Mouse (Mus musculus) gastrocnemius, postnatal 25 days (tissue): ENCODE measurements at regions not wholly inside any gene's neighbourhood (a gene's known extent, or its start where the extent isn't known, plus 50 kb on each side); places are given as distances from the start of the nearest gene placed in this dataset.

ENCODE experiments used
- DNase-seq: peaks from one replicate; pipeline ENCODE4 v3.0.0; 2022

GRCm38 (mm10) chr1:163650577-163651180 lies 74.4 kb downstream of the Mettl11b start:
- no peak for DNase-seq

DNA sequence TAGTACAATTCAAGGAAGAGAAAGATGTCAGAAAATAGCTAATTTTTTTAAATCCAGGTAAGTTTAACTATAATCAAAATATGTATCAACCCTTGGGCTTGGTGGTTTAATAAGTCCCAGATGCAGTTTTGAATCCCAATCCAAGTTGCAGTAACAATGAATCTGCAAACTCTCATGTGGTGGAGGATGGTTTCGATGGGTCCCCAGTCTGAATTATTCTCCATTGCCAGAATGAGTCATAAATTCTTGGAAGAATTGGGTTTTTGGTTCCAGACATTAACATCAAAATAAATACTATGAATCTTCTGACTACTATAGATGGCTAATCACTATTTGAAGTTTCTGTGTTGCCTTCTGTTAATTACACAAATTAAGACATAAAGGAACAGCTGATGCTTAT lies 82.9 kb downstream of the Mettl11b start:
- no peak for DNase-seq

DNA sequence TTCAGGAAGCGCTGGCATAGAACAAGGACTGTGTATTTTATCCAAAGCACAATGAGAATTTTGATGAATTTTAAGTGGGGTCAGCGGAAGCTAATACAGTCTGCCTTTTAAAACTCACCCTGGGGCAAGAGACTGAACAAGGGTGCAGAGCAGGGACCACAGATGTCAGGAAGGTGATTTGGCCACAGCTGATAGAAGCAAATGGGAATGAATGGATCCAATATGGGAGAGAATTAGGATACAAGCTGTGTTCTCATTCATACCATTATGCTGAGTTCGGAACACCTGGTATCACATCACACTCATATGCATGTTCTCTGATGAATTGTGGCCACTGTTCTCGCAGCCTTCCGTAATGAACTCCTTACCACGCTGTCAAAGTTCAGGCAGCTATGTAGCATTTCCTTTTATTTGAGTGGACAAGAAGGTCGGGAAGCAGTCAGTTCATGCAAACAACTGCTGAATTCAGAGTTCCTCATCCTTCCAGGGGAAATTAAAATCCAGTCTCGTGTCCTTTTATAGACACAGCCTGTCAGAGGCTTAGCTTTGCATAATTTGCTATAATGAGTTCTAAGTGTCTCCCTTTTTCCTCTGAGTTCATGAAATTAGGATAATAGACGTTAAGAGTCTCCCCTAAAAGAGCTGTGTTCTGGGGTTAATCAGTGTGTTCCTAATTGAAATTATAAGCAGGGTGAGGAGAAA lies 84.4 kb downstream of the Mettl11b start:
- DNase-seq: no peak

- DNase-seq: no peak
These were observed 94.7 kb downstream of the Mettl11b start for GRCm38 (mm10) chr1:163630291-163630812.

GRCm38 (mm10) chr1:163624887-163625286 lies 100.1 kb downstream of the Mettl11b start:
- DNase-seq: no peak

- no peak for DNase-seq
These were observed 103.7 kb downstream of the Mettl11b start for GRCm38 (mm10) chr1:163621293-163621692.

GRCm38 (mm10) chr1:163619831-163620230 lies 105.2 kb downstream of the Mettl11b start:
- no peak for DNase-seq

DNA sequence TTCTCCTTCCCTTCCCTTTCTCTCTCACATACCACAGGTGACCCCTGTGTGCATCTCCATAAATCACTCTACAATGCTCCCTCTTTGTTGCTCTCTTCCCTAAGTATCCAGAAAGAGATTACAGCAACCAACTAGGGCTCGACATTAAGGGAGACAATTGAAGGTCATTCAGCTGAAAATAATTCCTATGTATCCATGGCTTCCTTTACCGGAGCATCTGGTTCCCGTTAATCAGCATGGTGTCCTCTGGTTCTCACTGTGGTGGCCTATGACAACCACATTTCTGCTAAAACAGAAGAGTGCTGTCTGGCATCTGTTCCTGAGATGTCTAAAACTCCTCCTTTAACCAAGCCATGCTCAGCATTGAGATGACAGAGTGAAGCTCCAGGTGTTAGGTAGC lies 106.9 kb downstream of the Mettl11b start:
- DNase-seq: no peak

- DNase-seq: no peak
These were observed 108.4 kb downstream of the Mettl11b start for GRCm38 (mm10) chr1:163616596-163616995.

GRCm38 (mm10) chr1:163608429-163608828 lies 116.6 kb downstream of the Mettl11b start:
- no peak for DNase-seq

DNA sequence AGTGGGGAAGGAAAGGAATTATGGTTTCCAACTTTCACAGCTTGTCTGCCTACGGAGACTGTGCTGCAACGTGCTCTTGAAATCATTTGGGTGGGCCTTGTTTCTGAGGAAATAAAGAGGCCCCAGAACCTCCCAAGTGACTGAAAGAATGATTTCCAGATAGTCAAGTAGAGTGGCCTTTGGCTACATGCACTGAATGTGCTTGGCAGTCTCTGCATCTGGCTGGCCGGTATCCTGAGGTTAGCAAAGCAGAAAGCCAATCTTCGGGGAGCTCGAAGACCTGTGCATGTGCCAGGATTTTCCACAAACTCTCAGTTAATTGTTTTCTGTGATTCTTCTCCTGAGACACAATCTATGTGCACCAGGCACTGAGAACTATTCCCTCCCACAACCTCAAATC lies 117.3 kb downstream of the Mettl11b start:
- peak; percentile 80 for DNase-seq

DNA sequence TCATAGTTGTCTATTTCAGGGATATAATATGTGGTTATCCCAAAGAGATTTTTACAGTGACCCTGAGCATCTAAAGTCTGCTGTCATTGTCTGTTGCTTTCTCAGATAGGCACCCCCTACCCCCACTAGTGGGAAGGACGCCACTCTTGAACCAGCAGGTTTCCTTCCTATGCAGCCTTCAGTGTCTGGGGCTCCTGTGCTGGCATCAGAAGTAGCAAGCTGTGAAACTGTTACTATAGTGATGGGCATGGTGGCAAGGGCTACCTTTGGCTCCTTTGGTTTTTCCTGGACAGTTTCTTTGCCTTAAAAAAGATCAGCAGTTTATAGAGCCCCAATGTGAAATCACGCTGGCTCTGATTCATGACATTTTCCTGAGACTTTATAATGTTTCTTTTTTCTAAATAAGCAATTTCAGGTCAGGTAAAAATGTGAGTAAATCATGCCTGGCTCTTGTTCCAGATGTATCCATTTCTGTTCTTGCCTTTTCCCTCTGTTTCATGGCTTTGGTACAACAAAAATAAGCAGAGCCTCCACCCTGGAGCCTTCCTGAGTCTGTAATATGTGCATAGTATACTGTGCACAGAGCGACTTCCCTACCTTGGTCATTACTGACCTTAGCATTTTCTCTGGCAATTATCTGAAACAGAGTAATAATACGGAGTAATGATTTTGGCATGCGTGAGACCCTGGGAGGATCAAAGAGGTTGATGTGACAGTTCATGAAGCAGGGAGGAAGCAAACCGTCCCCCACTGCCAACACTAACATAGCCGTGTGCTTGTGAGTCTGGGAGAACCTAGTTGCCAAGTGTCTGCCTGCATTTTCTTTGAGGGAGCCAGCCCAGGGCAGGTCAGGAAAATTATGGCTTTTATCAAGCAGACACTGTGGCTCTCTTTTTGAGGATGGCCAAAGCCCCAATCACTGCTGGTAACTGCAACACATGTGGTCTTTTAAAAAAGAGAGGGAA lies 124.8 kb downstream of the Mettl11b start:
- DNase-seq: peak; percentile 10

- no peak for DNase-seq
These were observed 148.6 kb downstream of the Mettl11b start for GRCm38 (mm10) chr1:163576411-163576810.

DNA sequence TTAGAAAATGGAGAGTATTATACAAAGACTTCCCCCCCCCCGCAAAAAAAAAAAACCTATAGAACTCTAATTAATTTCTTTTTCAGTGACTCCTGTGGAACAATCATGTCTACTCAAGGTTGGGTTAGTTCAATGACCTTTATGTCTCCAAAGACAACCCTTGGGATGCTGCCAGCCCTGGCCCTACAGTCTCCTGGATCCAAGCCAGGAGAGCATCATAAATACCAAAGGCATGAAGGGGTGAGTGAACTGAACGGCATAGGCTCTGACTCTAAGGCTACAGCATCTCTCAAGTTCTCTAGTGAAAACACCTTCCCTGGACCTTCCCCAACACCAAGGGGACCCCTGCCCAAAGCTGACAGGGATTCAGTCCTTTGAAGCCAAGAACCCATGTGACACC lies 149.4 kb downstream of the Mettl11b start:
- DNase-seq: no peak

- peak; percentile 21 for DNase-seq
These were observed 150.4 kb downstream of the Mettl11b start for GRCm38 (mm10) chr1:163574409-163575161.

GRCm38 (mm10) chr1:163573533-163573932 lies 151.5 kb downstream of the Mettl11b start:
- no peak for DNase-seq

DNA sequence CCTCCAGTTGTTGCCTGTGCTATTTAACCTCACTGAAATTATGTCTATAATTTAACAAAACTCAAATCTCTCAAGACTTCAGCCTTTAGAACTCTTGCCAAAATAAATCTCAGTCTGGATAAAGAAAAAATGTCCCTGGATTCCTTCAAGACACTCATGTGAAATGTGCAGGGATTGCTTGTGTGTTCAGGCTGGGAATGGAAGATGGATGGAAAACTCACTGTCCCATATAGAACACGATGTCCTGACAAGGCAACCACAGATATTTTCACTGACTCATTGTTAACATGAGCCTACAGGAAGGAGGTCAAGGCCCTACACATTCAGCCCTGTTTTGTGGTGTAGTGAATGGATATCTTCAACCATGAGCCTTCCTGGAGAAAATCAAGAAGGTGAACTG lies 160.3 kb upstream of the Gorab start:
- DNase-seq: no peak

GRCm38 (mm10) chr1:163563064-163563463 lies 159.6 kb upstream of the Gorab start:
- DNase-seq: no peak

DNA sequence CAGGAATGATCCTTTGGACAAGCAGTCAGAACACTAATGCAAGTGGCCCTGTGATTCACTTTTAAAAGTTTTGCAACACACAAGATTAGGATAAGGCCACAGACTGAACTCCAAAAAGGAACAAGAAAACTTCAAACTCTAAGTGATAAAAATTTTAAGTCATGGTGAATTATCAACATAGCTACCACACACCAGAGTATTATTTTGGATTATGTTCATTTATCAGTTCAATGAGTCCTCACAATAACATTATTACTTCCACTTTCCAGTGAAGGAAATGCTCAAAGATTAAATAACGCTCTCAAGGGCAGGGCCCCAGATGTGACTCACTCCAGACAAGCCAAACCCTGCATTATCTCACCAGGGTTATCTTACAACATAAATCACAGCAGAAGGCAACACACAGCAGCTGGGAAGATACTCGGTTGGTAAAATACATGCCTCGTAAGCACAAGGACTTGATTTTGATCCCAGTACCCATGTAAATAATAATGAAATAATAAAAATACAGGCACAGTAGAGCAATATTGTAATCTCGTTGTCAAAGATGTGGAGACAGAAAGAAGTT lies 158.8 kb upstream of the Gorab start:
- peak; percentile 15 for DNase-seq

- DNase-seq: no peak
These were observed 157.5 kb upstream of the Gorab start for GRCm38 (mm10) chr1:163561016-163561415.

DNA sequence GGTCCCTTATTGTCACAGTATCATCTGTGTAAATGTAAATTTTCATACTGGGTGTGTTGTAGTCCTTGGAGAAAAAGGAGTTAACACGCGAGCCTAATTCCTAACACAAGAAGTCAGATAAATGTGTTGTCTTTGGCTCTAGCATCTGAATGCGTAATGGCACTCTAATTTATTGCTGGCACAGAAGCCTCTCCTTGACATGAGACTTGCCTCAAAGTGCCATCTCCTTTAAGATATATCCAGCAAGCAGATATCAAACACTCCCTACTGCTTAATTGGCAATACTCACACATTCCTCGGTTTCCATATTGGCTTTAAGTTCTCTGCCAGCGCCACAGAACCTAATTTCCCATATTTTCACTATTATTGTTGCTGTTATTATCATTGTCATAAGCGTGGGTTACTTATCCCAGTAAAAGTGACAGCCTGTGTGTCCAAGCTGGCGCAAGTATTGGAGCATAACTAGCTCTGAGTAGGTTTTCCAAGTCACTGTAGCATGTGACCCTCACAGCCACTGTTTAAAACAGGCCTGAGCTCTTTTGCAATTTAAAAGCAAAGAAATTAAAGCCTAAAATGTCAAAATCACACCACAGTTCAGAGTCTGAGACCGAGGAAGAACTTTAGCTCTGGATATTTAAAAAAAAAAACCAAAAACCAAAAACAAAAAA lies 156.9 kb upstream of the Gorab start:
- DNase-seq: no peak
